Mouse (Mus musculus) hindbrain, embryonic 14.5 days (tissue): ENCODE data around the gene Prss57. TPM values are rescaled to one million over a fixed set of nuclear protein-coding genes. Genes with fewer than 3 reads are reported as not detected.

Experiments used
- polyA plus RNA-seq: library from polyadenylated mRNA; unstranded; fragments of >200 nt; fragmentation: Nextera tagmentation; extraction: Ambion mirVana; gene quantifications from 2 replicates; pipeline ENCODE4 v1.2.1, GENCODE M21; 2014

The Prss57 gene
- polyA plus RNA-seq, 1 experiment from 2014 or later = 0.29 TPM

Other genes with a start within 250 kb of the Prss57 start
- 53.1 and 53.5 TPM in 2 replicates for gene Mier2, start 235.8 kb downstream of the Prss57 start, polyA plus RNA-seq
- not detected in 2 replicates for gene Theg, start 203.6 kb downstream of the Prss57 start, polyA plus RNA-seq
- gene C2cd4c, start 176.9 kb downstream of the Prss57 start, polyA plus RNA-seq = 0.99 and 1.2 TPM in 2 replicates
- gene Shc2, start 153.0 kb downstream of the Prss57 start, polyA plus RNA-seq = 19.8 and 20.8 TPM in 2 replicates
- gene Odf3l2, start 145.2 kb downstream of the Prss57 start, polyA plus RNA-seq = 0.27 and 0.31 TPM in 2 replicates
- gene Madcam1, start 126.4 kb downstream of the Prss57 start, polyA plus RNA-seq = 0.68 and 1.2 TPM in 2 replicates
- 107 and 108 TPM in 2 replicates for gene Tpgs1, start 121.6 kb downstream of the Prss57 start, polyA plus RNA-seq
- gene Cdc34, start 108.8 kb downstream of the Prss57 start, polyA plus RNA-seq = 78.9 and 81.8 TPM in 2 replicates
- gene Gzmm, start 101.9 kb downstream of the Prss57 start, polyA plus RNA-seq = 1.5 and 1.8 TPM in 2 replicates
- 930 and 976 TPM in 2 replicates for gene Bsg, start 86.5 kb downstream of the Prss57 start, polyA plus RNA-seq
- gene Hcn2, start 74.3 kb downstream of the Prss57 start, polyA plus RNA-seq = 2.9 and 4.3 TPM in 2 replicates
- gene Polrmt, start 44.4 kb downstream of the Prss57 start, polyA plus RNA-seq = 32.8 and 36.5 TPM in 2 replicates
- gene Fgf22, start 35.9 kb downstream of the Prss57 start, polyA plus RNA-seq = 1.4 and 1.6 TPM in 2 replicates
- 92.8 and 96.7 TPM in 2 replicates for gene Rnf126, start 24.0 kb downstream of the Prss57 start, polyA plus RNA-seq
- gene Fstl3, start 13.7 kb downstream of the Prss57 start, polyA plus RNA-seq = 1.6 and 2.2 TPM in 2 replicates
- 240 and 247 TPM in 2 replicates for gene Palm, start 2.6 kb upstream of the Prss57 start, polyA plus RNA-seq
- gene Misp, start 30.0 kb upstream of the Prss57 start, polyA plus RNA-seq = 0.08 and 0.74 TPM in 2 replicates
- gene Ptbp1, start 63.5 kb upstream of the Prss57 start, polyA plus RNA-seq = 59.5 and 62.6 TPM in 2 replicates
- 10.1 and 12.8 TPM in 2 replicates for gene Prtn3, start 83.5 kb upstream of the Prss57 start, polyA plus RNA-seq
- 288 and 294 TPM in 2 replicates for gene Plppr3, start 83.7 kb upstream of the Prss57 start, polyA plus RNA-seq
- gene Elane, start 95.3 kb upstream of the Prss57 start, polyA plus RNA-seq = 0.47 TPM in 1 of 2 replicates, not detected in the other
- gene Cfd, start 99.9 kb upstream of the Prss57 start, polyA plus RNA-seq = not detected in 2 replicates
- 42.0 and 42.5 TPM in 2 replicates for gene Med16, start 118.0 kb upstream of the Prss57 start, polyA plus RNA-seq
- gene Gm26602, start 119.9 kb upstream of the Prss57 start, polyA plus RNA-seq = 1.1 TPM in 1 of 2 replicates, not detected in the other
- 1.7 and 2.6 TPM in 2 replicates for gene Kiss1r, start 126.0 kb upstream of the Prss57 start, polyA plus RNA-seq
- gene R3hdm4, start 130.2 kb upstream of the Prss57 start, polyA plus RNA-seq = 228 and 232 TPM in 2 replicates
- 3.4 and 3.8 TPM in 2 replicates for gene Arid3a, start 136.1 kb upstream of the Prss57 start, polyA plus RNA-seq
- 91.8 and 97.8 TPM in 2 replicates for gene Wdr18, start 169.2 kb upstream of the Prss57 start, polyA plus RNA-seq
- gene Grin3b, start 179.8 kb upstream of the Prss57 start, polyA plus RNA-seq = 0.30 and 0.33 TPM in 2 replicates
- gene Tmem259, start 193.4 kb upstream of the Prss57 start, polyA plus RNA-seq = 22.6 and 22.8 TPM in 2 replicates
- gene Cnn2, start 197.6 kb upstream of the Prss57 start, polyA plus RNA-seq = 28.4 and 37.6 TPM in 2 replicates
- gene Abca7, start 205.5 kb upstream of the Prss57 start, polyA plus RNA-seq = 4.1 and 4.5 TPM in 2 replicates
- gene Arhgap45, start 225.7 kb upstream of the Prss57 start, polyA plus RNA-seq = 1.1 and 1.7 TPM in 2 replicates
- 142 and 150 TPM in 2 replicates for gene Polr2e, start 248.8 kb upstream of the Prss57 start, polyA plus RNA-seq